Mouse (Mus musculus) stomach, postnatal 0 days (tissue): ENCODE measurements at regions not wholly inside any gene's neighbourhood (a gene's known extent, or its start where the extent isn't known, plus 50 kb on each side); places are given as distances from the start of the nearest gene placed in this dataset.

Source experiments
- CTCF ChIP-seq: IDR thresholded peaks from 2 replicates; pipeline ENCODE4 v1.5.1; 2016; ENCODE audit warnings: antibody characterized with exemption, low read depth, mild to moderate bottlenecking, moderate library complexity
- EP300 ChIP-seq: optimal IDR thresholded peaks from 2 replicates; pipeline ENCODE3; 2016; ENCODE audit warnings: antibody characterized with exemption

DNA sequence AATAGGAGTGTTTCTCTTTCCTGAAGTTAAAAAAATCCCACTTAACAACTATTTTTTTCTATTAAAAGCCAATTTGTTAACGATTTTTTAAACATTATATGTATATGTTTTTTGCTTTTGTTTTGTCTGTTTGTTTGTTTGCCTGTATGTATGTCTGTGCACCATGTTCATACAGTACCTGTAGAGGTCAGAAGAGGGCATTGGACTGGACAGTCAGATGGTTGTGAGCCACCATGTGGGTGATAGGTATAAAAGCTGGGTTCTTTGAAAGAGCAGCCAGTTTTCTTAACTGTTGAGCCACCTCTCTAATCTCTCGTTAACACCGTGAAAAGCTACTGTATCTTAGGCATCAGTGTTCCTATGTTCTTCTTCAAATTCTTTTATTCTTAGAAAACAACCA is 63.7 kb upstream of the Yae1d1 start:
- no peak for TF ChIP-seq EP300
- no peak for TF ChIP-seq CTCF
